Mouse (Mus musculus): ENCODE measurements at regions not wholly inside any gene's neighbourhood (a gene's known extent, or its start where the extent isn't known, plus 50 kb on each side); places are given as distances from the start of the nearest gene placed in this dataset.

- no peak overlapping the region for H3K9ac ChIP-seq
- no peak overlapping the region for H3K4me3 ChIP-seq
- no peaks in the 10 kb centered on the region for H3K9me3 ChIP-seq
- no peak overlapping the region for H3K4me2 ChIP-seq
- no peaks in the 10 kb centered on the region for H3K4me1 ChIP-seq
- 66% methylated on average over 4 of the region's 4 CpGs for WGBS
- H3K27ac ChIP-seq = no peak overlapping the region
- no peaks in the 10 kb centered on the region; the same call in 1 of the 2 replicates for H3K27me3 ChIP-seq
- no peak for ATAC-seq (ENCODE audit: insufficient number of reproducible peaks, insufficient read depth, low FRiP score, low TSS enrichment, low read depth)
- no peaks in the 10 kb centered on the region for H3K36me3 ChIP-seq
Measured at GRCm38 (mm10) chr19:26531390-26531789, 73.5 kb upstream of the Smarca2 start.

- no peak overlapping the region for H3K27ac ChIP-seq
- no peak for ATAC-seq (ENCODE audit: insufficient number of reproducible peaks, insufficient read depth, low FRiP score, low TSS enrichment, low read depth)
- H3K9ac ChIP-seq = no peak overlapping the region
- H3K27me3 ChIP-seq = no peaks in the 10 kb centered on the region; the same call in 1 of the 2 replicates
- no peaks in the 10 kb centered on the region for H3K9me3 ChIP-seq
- H3K4me3 ChIP-seq = no peak overlapping the region
- H3K36me3 ChIP-seq = no peaks in the 10 kb centered on the region
- H3K4me1 ChIP-seq = no peaks in the 10 kb centered on the region
- no peak overlapping the region for H3K4me2 ChIP-seq
- WGBS = 70% methylated on average over 6 of the region's 6 CpGs
Measured at GRCm38 (mm10) chr19:26532509-26532908, 72.3 kb upstream of the Smarca2 start.

DNA sequence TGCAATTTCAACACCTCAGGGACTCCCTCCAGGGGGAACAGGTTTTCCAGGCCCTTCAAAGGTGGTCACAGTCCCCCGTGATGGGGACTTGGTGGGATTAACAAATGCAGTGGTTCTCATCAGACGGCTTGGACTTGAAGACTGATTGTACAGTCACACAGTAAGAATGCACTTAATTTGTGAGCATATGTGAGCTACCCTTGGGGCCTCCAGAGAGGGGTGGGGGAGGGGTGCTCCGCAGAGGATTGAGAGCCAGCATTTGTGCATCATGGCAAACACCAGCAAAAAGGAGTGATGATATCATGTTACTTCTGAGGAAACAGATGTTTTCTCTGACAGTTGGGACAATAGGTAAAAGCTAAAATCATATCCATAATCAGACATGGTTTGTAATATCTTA is 59.2 kb upstream of the Smarca2 start:
- Histone ChIP-seq H3K36me3 (no peaks in the 10 kb centered on the region), H3K27me3 (no peaks in the 10 kb centered on the region), H3K9me3 (no peaks in the 10 kb centered on the region; the same call in 1 of the 2 replicates), H3K9ac (no peak overlapping the region), H3K4me1 (peaks cover 58% of the 10 kb centered on the region), H3K4me2 (no peak overlapping the region), H3K4me3 (no peak overlapping the region), H3K27ac (peak overlapping the region; percentile 69)
- ATAC-seq (ENCODE audit: insufficient number of reproducible peaks, insufficient read depth, low FRiP score, low TSS enrichment, low read depth) = 0 out of 2 replicates have a peak, but pooled peaks have one; percentile 34
- 6% methylated on average over 3 of the region's 3 CpGs for WGBS

DNA sequence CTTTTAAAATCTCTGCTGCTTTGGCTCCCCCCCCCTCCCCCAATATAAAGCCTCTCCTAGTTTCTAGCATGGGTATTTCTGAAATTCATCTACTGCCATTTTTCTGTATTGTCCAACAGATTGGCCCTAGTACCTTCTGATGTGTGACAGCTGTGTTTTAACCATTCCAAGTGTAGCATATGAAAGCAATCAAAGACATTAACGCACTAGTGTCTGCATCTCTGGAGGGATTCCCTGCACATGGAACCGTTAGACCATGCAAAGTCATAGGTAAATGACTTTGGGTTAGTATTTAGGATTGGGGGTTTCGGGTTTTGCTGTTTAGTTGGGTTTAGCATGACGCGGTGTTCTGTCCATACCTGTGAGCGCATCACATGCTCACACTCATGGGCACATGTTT is 57.3 kb upstream of the Smarca2 start:
- H3K9me3 ChIP-seq = no peaks in the 10 kb centered on the region; the same call in 1 of the 2 replicates
- ATAC-seq (ENCODE audit: insufficient number of reproducible peaks, insufficient read depth, low FRiP score, low TSS enrichment, low read depth) = no peak
- peak overlapping the region; percentile 86; the same call in 1 of the 2 replicates for H3K27ac ChIP-seq
- H3K4me1 ChIP-seq = peaks cover 58% of the 10 kb centered on the region
- H3K4me2 ChIP-seq = peak overlapping the region; percentile 47; the same call in 1 of the 2 replicates
- 48% methylated on average over 6 of the region's 6 CpGs for WGBS
- no peaks in the 10 kb centered on the region for H3K36me3 ChIP-seq
- H3K27me3 ChIP-seq = no peaks in the 10 kb centered on the region
- H3K9ac ChIP-seq = no peak overlapping the region
- no peak overlapping the region for H3K4me3 ChIP-seq

- Histone ChIP-seq H3K4me1 (peaks cover 61% of the 10 kb centered on the region), H3K36me3 (no peaks in the 10 kb centered on the region), H3K4me2 (peak overlapping the region; percentile 47), H3K27me3 (no peaks in the 10 kb centered on the region), H3K9ac (no peak overlapping the region), H3K4me3 (no peak overlapping the region), H3K27ac (peak overlapping the region; percentile 86), H3K9me3 (no peaks in the 10 kb centered on the region)
- ATAC-seq (ENCODE audit: insufficient number of reproducible peaks, insufficient read depth, low FRiP score, low TSS enrichment, low read depth) = peak; percentile 77
- WGBS = 31% methylated on average over 14 of the region's 14 CpGs
Measured at GRCm38 (mm10) chr19:26548562-26549270, 56.1 kb upstream of the Smarca2 start.

DNA sequence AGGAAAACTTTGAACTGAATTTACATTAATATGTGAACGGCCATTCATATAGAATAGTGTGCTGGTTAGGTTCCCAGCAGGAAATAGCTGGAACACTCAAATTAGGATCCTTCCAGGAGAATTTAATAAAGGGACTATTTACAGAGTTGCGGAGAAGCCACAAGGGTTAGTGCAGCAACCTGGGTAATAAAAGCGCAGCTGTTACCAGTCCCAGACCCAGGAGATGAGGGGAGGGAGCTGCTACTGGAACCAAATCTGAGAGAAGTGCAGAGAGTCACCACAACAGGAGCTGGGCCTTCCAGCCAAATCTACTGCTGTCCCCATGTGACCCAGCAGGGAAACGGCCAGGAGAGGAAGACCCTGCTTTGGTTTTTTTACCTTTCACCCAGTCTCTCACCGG is 54.6 kb upstream of the Smarca2 start:
- Histone ChIP-seq H3K4me2 (no peak overlapping the region), H3K27me3 (no peaks in the 10 kb centered on the region), H3K9ac (no peak overlapping the region), H3K36me3 (no peaks in the 10 kb centered on the region), H3K4me3 (no peak overlapping the region), H3K4me1 (peaks cover 59% of the 10 kb centered on the region), H3K27ac (peak overlapping the region; percentile 86; the same call in 1 of the 2 replicates), H3K9me3 (no peaks in the 10 kb centered on the region)
- WGBS = 36% methylated on average over 5 of the region's 5 CpGs
- ATAC-seq (ENCODE audit: insufficient number of reproducible peaks, insufficient read depth, low FRiP score, low TSS enrichment, low read depth) = no peak
